Mouse (Mus musculus): ENCODE results near the gene Agrp. TPM values are rescaled to one million over a fixed set of nuclear protein-coding genes. Genes with fewer than 3 reads are reported as not detected.

Gene Agrp
- polyA plus RNA-seq, 1 experiment from 2014 or later = 0.23 TPM

- Histone ChIP-seq H3K27me3 (replicated peaks) (no peaks in the 10 kb centered on the region), H3K4me3 (peak overlapping the region; percentile 43), H3K27ac (replicated peaks) (peak overlapping the region; percentile 89), H3K9ac (peak overlapping the region; percentile 75), H3K4me1 (peaks cover 33% of the 10 kb centered on the region), H3K9me3 (no peaks in the 10 kb centered on the region), H3K36me3 (no peaks in the 10 kb centered on the region), H3K4me2 (peak overlapping the region; percentile 67)
- no peak for ATAC-seq (ENCODE audit: extremely low read depth, insufficient number of reproducible peaks, low FRiP score, low TSS enrichment)
- WGBS = 59% methylated on average over 18 of the region's 18 CpGs
Observed at GRCm38 (mm10) chr8:105594451-105595242, 42.5 kb downstream of the Agrp start.

GRCm38 (mm10) chr8:105593859-105594258 is 43.3 kb downstream of the Agrp start:
- H3K27ac ChIP-seq (replicated peaks) = peak overlapping the region; percentile 89
- peak overlapping the region; percentile 67 for H3K4me2 ChIP-seq
- no peaks in the 10 kb centered on the region for H3K36me3 ChIP-seq
- H3K9ac ChIP-seq = peak overlapping the region; percentile 75
- H3K4me1 ChIP-seq = peaks cover 33% of the 10 kb centered on the region
- no peaks in the 10 kb centered on the region for H3K27me3 ChIP-seq (replicated peaks)
- WGBS = 8% methylated on average over 15 of the region's 15 CpGs
- H3K9me3 ChIP-seq = peaks cover 4% of the 10 kb centered on the region; the same call in 1 of the 2 replicates
- peak overlapping the region; percentile 43 for H3K4me3 ChIP-seq
- ATAC-seq (ENCODE audit: extremely low read depth, insufficient number of reproducible peaks, low FRiP score, low TSS enrichment) = no peak

GRCm38 (mm10) chr8:105592431-105592830 is 44.8 kb downstream of the Agrp start:
- no peak overlapping the region for H3K4me2 ChIP-seq
- no peaks in the 10 kb centered on the region for H3K27me3 ChIP-seq (replicated peaks)
- no peak overlapping the region for H3K4me3 ChIP-seq
- H3K9me3 ChIP-seq = peaks cover 4% of the 10 kb centered on the region; the same call in 1 of the 2 replicates
- WGBS = 59% methylated on average over 2 of the region's 2 CpGs
- peaks cover 33% of the 10 kb centered on the region for H3K4me1 ChIP-seq
- no peaks in the 10 kb centered on the region for H3K36me3 ChIP-seq
- H3K9ac ChIP-seq = no peak overlapping the region
- no peak for ATAC-seq (ENCODE audit: extremely low read depth, insufficient number of reproducible peaks, low FRiP score, low TSS enrichment)
- no peak overlapping the region for H3K27ac ChIP-seq (replicated peaks)

DNA sequence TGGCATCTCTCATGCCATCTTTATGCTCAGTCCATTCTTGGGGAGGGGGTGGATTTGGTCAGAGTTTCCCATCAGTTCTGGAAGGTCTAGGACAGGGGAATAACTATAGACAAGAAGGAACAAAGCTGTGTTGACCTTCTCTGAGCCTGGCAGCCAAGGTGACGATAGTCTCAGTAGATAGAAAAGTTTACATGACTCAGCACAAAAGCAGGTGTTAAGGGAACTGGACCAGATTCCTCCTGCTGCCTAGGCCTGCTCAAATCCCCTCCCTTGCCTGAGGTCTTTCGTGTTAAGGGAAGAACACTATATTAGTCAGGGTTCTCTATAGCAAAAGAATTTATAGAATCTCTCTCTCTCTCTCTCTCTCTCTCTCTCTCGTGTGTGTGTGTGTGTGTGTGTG is 57.5 kb downstream of the Agrp start:
- Histone ChIP-seq H3K4me3 (no peak overlapping the region), H3K4me2 (no peak overlapping the region), H3K4me1 (peaks cover 3% of the 10 kb centered on the region; the same call in 1 of the 2 replicates), H3K9me3 (no peaks in the 10 kb centered on the region), H3K36me3 (no peaks in the 10 kb centered on the region), H3K27me3 (replicated peaks) (no peaks in the 10 kb centered on the region), H3K27ac (replicated peaks) (no peak overlapping the region), H3K9ac (no peak overlapping the region)
- WGBS = 47% methylated on average over 3 of the region's 3 CpGs
- ATAC-seq (ENCODE audit: extremely low read depth, insufficient number of reproducible peaks, low FRiP score, low TSS enrichment) = no peak

- no peaks in the 10 kb centered on the region for H3K27me3 ChIP-seq (replicated peaks)
- no peaks in the 10 kb centered on the region for H3K36me3 ChIP-seq
- no peak overlapping the region for H3K4me3 ChIP-seq
- H3K9me3 ChIP-seq = no peaks in the 10 kb centered on the region
- H3K4me2 ChIP-seq = no peak overlapping the region
- 58% methylated on average over 3 of the region's 3 CpGs for WGBS
- no peak overlapping the region for H3K9ac ChIP-seq
- no peak for ATAC-seq (ENCODE audit: extremely low read depth, insufficient number of reproducible peaks, low FRiP score, low TSS enrichment)
- H3K4me1 ChIP-seq = peaks cover 3% of the 10 kb centered on the region; the same call in 1 of the 2 replicates
- no peak overlapping the region for H3K27ac ChIP-seq (replicated peaks)
Observed at GRCm38 (mm10) chr8:105575538-105575937, 61.7 kb downstream of the Agrp start.

GRCm38 (mm10) chr8:105574741-105575140 is 62.5 kb downstream of the Agrp start:
- no peak overlapping the region for H3K4me2 ChIP-seq
- H3K4me3 ChIP-seq = no peak overlapping the region
- H3K27me3 ChIP-seq (replicated peaks) = no peaks in the 10 kb centered on the region
- no peak overlapping the region for H3K27ac ChIP-seq (replicated peaks)
- peaks cover 2% of the 10 kb centered on the region; the same call in 1 of the 2 replicates for H3K4me1 ChIP-seq
- 39% methylated on average over 6 of the region's 6 CpGs for WGBS
- no peaks in the 10 kb centered on the region for H3K36me3 ChIP-seq
- H3K9me3 ChIP-seq = no peaks in the 10 kb centered on the region
- no peak for ATAC-seq (ENCODE audit: extremely low read depth, insufficient number of reproducible peaks, low FRiP score, low TSS enrichment)
- no peak overlapping the region for H3K9ac ChIP-seq

DNA sequence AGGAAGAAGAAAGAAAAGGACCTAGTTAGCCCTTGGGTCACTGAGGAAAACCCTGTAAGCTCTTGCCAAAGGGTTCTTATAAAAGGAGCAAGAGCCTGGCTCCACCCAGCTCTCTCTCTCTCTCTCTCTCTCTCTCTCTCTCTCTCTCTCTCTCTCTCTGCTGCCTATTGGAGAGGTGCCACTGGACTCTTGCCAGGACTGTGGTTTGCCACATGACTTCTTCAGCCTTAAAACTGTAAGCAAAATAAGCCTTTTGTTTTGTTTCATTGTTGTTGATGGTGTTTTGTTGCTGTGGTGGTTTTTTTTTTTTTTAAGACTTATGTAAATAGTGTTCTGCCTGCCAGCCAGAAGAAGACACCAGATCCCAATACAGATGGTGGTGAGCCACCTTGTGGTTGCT is 63.8 kb downstream of the Agrp start:
- Histone ChIP-seq H3K27me3 (replicated peaks) (no peaks in the 10 kb centered on the region; the same call in 1 of the 2 replicates), H3K27ac (replicated peaks) (no peak overlapping the region), H3K4me1 (no peaks in the 10 kb centered on the region), H3K4me2 (no peak overlapping the region), H3K9me3 (no peaks in the 10 kb centered on the region), H3K36me3 (no peaks in the 10 kb centered on the region), H3K4me3 (no peak overlapping the region), H3K9ac (no peak overlapping the region)
- no peak for ATAC-seq (ENCODE audit: extremely low read depth, insufficient number of reproducible peaks, low FRiP score, low TSS enrichment)

- 82% methylated on average over 9 of the region's 9 CpGs for WGBS
- no peak overlapping the region for H3K4me2 ChIP-seq
Observed at GRCm38 (mm10) chr8:105571810-105572209, 65.4 kb downstream of the Agrp start.

GRCm38 (mm10) chr8:105566703-105567595 is 70.2 kb downstream of the Agrp start:
- no peaks in the 10 kb centered on the region for H3K9me3 ChIP-seq
- 22% methylated on average over 27 of the region's 27 CpGs for WGBS
- peak overlapping the region; percentile 98 for H3K4me3 ChIP-seq
- peak overlapping the region; percentile 92 for H3K4me2 ChIP-seq
- ATAC-seq (ENCODE audit: extremely low read depth, insufficient number of reproducible peaks, low FRiP score, low TSS enrichment) = no peak
- H3K27ac ChIP-seq (replicated peaks) = peak overlapping the region; percentile 60; the same call in 1 of the 2 replicates
- H3K27me3 ChIP-seq (replicated peaks) = peaks cover 4% of the 10 kb centered on the region; the same call in 1 of the 2 replicates
- H3K36me3 ChIP-seq = peaks cover 5% of the 10 kb centered on the region
- H3K9ac ChIP-seq = peak overlapping the region; percentile 80
- peaks cover 30% of the 10 kb centered on the region for H3K4me1 ChIP-seq

More at GRCm38 (mm10) chr8:105571810-105572209, 65.4 kb downstream of the Agrp start:
- Histone ChIP-seq H3K27ac (replicated peaks) (no peak overlapping the region), H3K9ac (no peak overlapping the region), H3K27me3 (replicated peaks) (peaks cover 4% of the 10 kb centered on the region; the same call in 1 of the 2 replicates), H3K4me3 (no peak overlapping the region), H3K4me1 (peaks cover 5% of the 10 kb centered on the region), H3K36me3 (no peaks in the 10 kb centered on the region), H3K9me3 (no peaks in the 10 kb centered on the region)
- no peak for ATAC-seq (ENCODE audit: extremely low read depth, insufficient number of reproducible peaks, low FRiP score, low TSS enrichment)

GRCm38 (mm10) chr8:105565952-105566702 is 71.1 kb downstream of the Agrp start, which contains the start of gene Atp6v0d1:
TSS of gene Atp6v0d1 (minus strand) at chr8:105566047.
- Histone ChIP-seq H3K27ac (replicated peaks) (peak within 1 kb of the TSS; percentile 86), H3K27me3 (replicated peaks) (peaks cover 4% of the 10 kb centered on the region; the same call in 1 of the 2 replicates), H3K36me3 (peaks cover 7% of the 10 kb centered on the region), H3K9ac (peak within 1 kb of the TSS; percentile 97), H3K4me3 (peak within 1 kb of the TSS; percentile 98), H3K4me1 (peaks cover 30% of the 10 kb centered on the region), H3K4me2 (peak within 1 kb of the TSS; percentile 92), H3K9me3 (no peaks in the 10 kb centered on the region)
- 2% methylated on average over 52 of the region's 53 CpGs for WGBS
- ATAC-seq (ENCODE audit: extremely low read depth, insufficient number of reproducible peaks, low FRiP score, low TSS enrichment) = peak; percentile 98

Measured in heart, embryonic 13.5 days (tissue).